Mouse (Mus musculus): Measurements from ENCODE around the gene Tas2r143. TPM values are rescaled to one million over a fixed set of nuclear protein-coding genes. Genes with fewer than 3 reads are reported as not detected.
A peak's percentile ranks its signal among the peaks of the same experiment; 100 is the strongest.

Gene Tas2r143
- polyA plus RNA-seq, 1 experiment from 2014 or later = not detected

- no peaks in the 10 kb centered on the region for H3K4me1 ChIP-seq (ENCODE audit: control insufficient read depth, insufficient read depth, low read length)
- H3K9me3 ChIP-seq (ENCODE audit: control insufficient read depth, low read depth, low read length) = no peaks in the 10 kb centered on the region
- H3K27ac ChIP-seq (ENCODE audit: low read length) = no peak overlapping the region
- WGBS = 25% methylated on average over 8 of the region's 8 CpGs
- H3K4me2 ChIP-seq (replicated peaks; ENCODE audit: low read depth, low read length) = no peak overlapping the region
- H3K4me3 ChIP-seq (ENCODE audit: low read depth, low read length) = no peak overlapping the region
- H3K9ac ChIP-seq (replicated peaks; ENCODE audit: low read depth, low read length) = no peak overlapping the region
- no peaks in the 10 kb centered on the region for H3K27me3 ChIP-seq (ENCODE audit: control insufficient read depth, insufficient read depth, low read length)
- no peak for ATAC-seq (ENCODE audit: insufficient number of reproducible peaks, insufficient read depth, low FRiP score, low read depth)
- no peaks in the 10 kb centered on the region for H3K36me3 ChIP-seq (ENCODE audit: control insufficient read depth, insufficient read depth, low read length)
Measured at GRCm38 (mm10) chr6:42380416-42381144, 19.5 kb upstream of the Tas2r143 start.

GRCm38 (mm10) chr6:42381221-42381620, 18.8 kb upstream of the Tas2r143 start:
- no peak overlapping the region for H3K4me2 ChIP-seq (replicated peaks; ENCODE audit: low read depth, low read length)
- no peak for ATAC-seq (ENCODE audit: insufficient number of reproducible peaks, insufficient read depth, low FRiP score, low read depth)
- H3K27me3 ChIP-seq (ENCODE audit: control insufficient read depth, insufficient read depth, low read length) = no peaks in the 10 kb centered on the region
- H3K27ac ChIP-seq (ENCODE audit: low read length) = no peak overlapping the region
- H3K36me3 ChIP-seq (ENCODE audit: control insufficient read depth, insufficient read depth, low read length) = no peaks in the 10 kb centered on the region
- no peaks in the 10 kb centered on the region for H3K9me3 ChIP-seq (ENCODE audit: control insufficient read depth, low read depth, low read length)
- H3K4me1 ChIP-seq (ENCODE audit: control insufficient read depth, insufficient read depth, low read length) = no peaks in the 10 kb centered on the region
- H3K4me3 ChIP-seq (ENCODE audit: low read depth, low read length) = no peak overlapping the region
- 70% methylated on average over 2 of the region's 2 CpGs for WGBS
- H3K9ac ChIP-seq (replicated peaks; ENCODE audit: low read depth, low read length) = no peak overlapping the region

- H3K9ac ChIP-seq (replicated peaks; ENCODE audit: low read depth, low read length) = no peak overlapping the region
- no peaks in the 10 kb centered on the region for H3K4me1 ChIP-seq (ENCODE audit: control insufficient read depth, insufficient read depth, low read length)
- H3K27me3 ChIP-seq (ENCODE audit: control insufficient read depth, insufficient read depth, low read length) = no peaks in the 10 kb centered on the region
- no peak for ATAC-seq (ENCODE audit: insufficient number of reproducible peaks, insufficient read depth, low FRiP score, low read depth)
- no peaks in the 10 kb centered on the region for H3K36me3 ChIP-seq (ENCODE audit: control insufficient read depth, insufficient read depth, low read length)
- H3K4me3 ChIP-seq (ENCODE audit: low read depth, low read length) = no peak overlapping the region
- 30% methylated on average over 9 of the region's 9 CpGs for WGBS
- H3K9me3 ChIP-seq (ENCODE audit: control insufficient read depth, low read depth, low read length) = no peaks in the 10 kb centered on the region
- no peak overlapping the region for H3K4me2 ChIP-seq (replicated peaks; ENCODE audit: low read depth, low read length)
- H3K27ac ChIP-seq (ENCODE audit: low read length) = no peak overlapping the region; the same call in 1 of the 2 replicates
Measured at GRCm38 (mm10) chr6:42381916-42382381, 18.1 kb upstream of the Tas2r143 start.

GRCm38 (mm10) chr6:42383360-42383759, 16.7 kb upstream of the Tas2r143 start:
- H3K4me2 ChIP-seq (replicated peaks; ENCODE audit: low read depth, low read length) = no peak overlapping the region
- no peaks in the 10 kb centered on the region for H3K4me1 ChIP-seq (ENCODE audit: control insufficient read depth, insufficient read depth, low read length)
- H3K27ac ChIP-seq (ENCODE audit: low read length) = no peak overlapping the region
- H3K36me3 ChIP-seq (ENCODE audit: control insufficient read depth, insufficient read depth, low read length) = no peaks in the 10 kb centered on the region
- no peaks in the 10 kb centered on the region for H3K27me3 ChIP-seq (ENCODE audit: control insufficient read depth, insufficient read depth, low read length)
- H3K9me3 ChIP-seq (ENCODE audit: control insufficient read depth, low read depth, low read length) = no peaks in the 10 kb centered on the region
- ATAC-seq (ENCODE audit: insufficient number of reproducible peaks, insufficient read depth, low FRiP score, low read depth) = no peak
- no peak overlapping the region for H3K9ac ChIP-seq (replicated peaks; ENCODE audit: low read depth, low read length)
- no peak overlapping the region for H3K4me3 ChIP-seq (ENCODE audit: low read depth, low read length)
- WGBS = 91% methylated on average over 5 of the region's 5 CpGs

- Histone ChIP-seq H3K36me3 (ENCODE audit: control insufficient read depth, insufficient read depth, low read length) (no peaks in the 10 kb centered on the region), H3K4me2 (replicated peaks; ENCODE audit: low read depth, low read length) (no peak overlapping the region), H3K4me1 (ENCODE audit: control insufficient read depth, insufficient read depth, low read length) (no peaks in the 10 kb centered on the region), H3K9me3 (ENCODE audit: control insufficient read depth, low read depth, low read length) (no peaks in the 10 kb centered on the region), H3K27me3 (ENCODE audit: control insufficient read depth, insufficient read depth, low read length) (no peaks in the 10 kb centered on the region), H3K27ac (ENCODE audit: low read length) (no peak overlapping the region), H3K9ac (replicated peaks; ENCODE audit: low read depth, low read length) (no peak overlapping the region), H3K4me3 (ENCODE audit: low read depth, low read length) (no peak overlapping the region)
- 68% methylated on average over 4 of the region's 4 CpGs for WGBS
- no peak for ATAC-seq (ENCODE audit: insufficient number of reproducible peaks, insufficient read depth, low FRiP score, low read depth)
Measured at GRCm38 (mm10) chr6:42385635-42386034, 14.4 kb upstream of the Tas2r143 start.

GRCm38 (mm10) chr6:42391796-42392330, 8.2 kb upstream of the Tas2r143 start:
- no peaks in the 10 kb centered on the region for H3K9me3 ChIP-seq (ENCODE audit: control insufficient read depth, low read depth, low read length)
- H3K4me3 ChIP-seq (ENCODE audit: low read depth, low read length) = no peak overlapping the region
- H3K9ac ChIP-seq (replicated peaks; ENCODE audit: low read depth, low read length) = no peak overlapping the region
- no peaks in the 10 kb centered on the region for H3K27me3 ChIP-seq (ENCODE audit: control insufficient read depth, insufficient read depth, low read length)
- H3K36me3 ChIP-seq (ENCODE audit: control insufficient read depth, insufficient read depth, low read length) = no peaks in the 10 kb centered on the region
- WGBS = 20% methylated on average over 2 of the region's 2 CpGs
- ATAC-seq (ENCODE audit: insufficient number of reproducible peaks, insufficient read depth, low FRiP score, low read depth) = no peak
- 0 out of 2 replicates have a peak, but pooled peaks cover 8% of the 10 kb centered on the region for H3K4me1 ChIP-seq (ENCODE audit: control insufficient read depth, insufficient read depth, low read length)
- H3K27ac ChIP-seq (ENCODE audit: low read length) = peak overlapping the region; percentile 0; the same call in 1 of the 2 replicates
- no peak overlapping the region for H3K4me2 ChIP-seq (replicated peaks; ENCODE audit: low read depth, low read length)

GRCm38 (mm10) chr6:42395960-42396809, 3.9 kb upstream of the Tas2r143 start:
- Histone ChIP-seq H3K4me2 (replicated peaks; ENCODE audit: low read depth, low read length) (no peak overlapping the region), H3K27ac (ENCODE audit: low read length) (peak overlapping the region; percentile 55; the same call in 1 of the 2 replicates), H3K36me3 (ENCODE audit: control insufficient read depth, insufficient read depth, low read length) (no peaks in the 10 kb centered on the region), H3K4me1 (ENCODE audit: control insufficient read depth, insufficient read depth, low read length) (peaks cover 12% of the 10 kb centered on the region; the same call in 1 of the 2 replicates), H3K9ac (replicated peaks; ENCODE audit: low read depth, low read length) (no peak overlapping the region), H3K9me3 (ENCODE audit: control insufficient read depth, low read depth, low read length) (no peaks in the 10 kb centered on the region), H3K27me3 (ENCODE audit: control insufficient read depth, insufficient read depth, low read length) (no peaks in the 10 kb centered on the region), H3K4me3 (ENCODE audit: low read depth, low read length) (no peak overlapping the region)
- WGBS = 33% methylated on average over 9 of the region's 9 CpGs
- ATAC-seq (ENCODE audit: insufficient number of reproducible peaks, insufficient read depth, low FRiP score, low read depth) = peak; percentile 70; the same call in 1 of the 2 replicates

- H3K9me3 ChIP-seq (ENCODE audit: control insufficient read depth, low read depth, low read length) = no peaks in the 10 kb centered on the region
- H3K9ac ChIP-seq (replicated peaks; ENCODE audit: low read depth, low read length) = no peak overlapping the region
- peak overlapping the region; percentile 21; the same call in 1 of the 2 replicates for H3K27ac ChIP-seq (ENCODE audit: low read length)
- H3K4me2 ChIP-seq (replicated peaks; ENCODE audit: low read depth, low read length) = no peak overlapping the region
- H3K27me3 ChIP-seq (ENCODE audit: control insufficient read depth, insufficient read depth, low read length) = no peaks in the 10 kb centered on the region
- ATAC-seq (ENCODE audit: insufficient number of reproducible peaks, insufficient read depth, low FRiP score, low read depth) = no peak
- no peak overlapping the region for H3K4me3 ChIP-seq (ENCODE audit: low read depth, low read length)
- H3K4me1 ChIP-seq (ENCODE audit: control insufficient read depth, insufficient read depth, low read length) = peaks cover 8% of the 10 kb centered on the region; the same call in 1 of the 2 replicates
- WGBS = 48% methylated on average over 3 of the region's 3 CpGs
- H3K36me3 ChIP-seq (ENCODE audit: control insufficient read depth, insufficient read depth, low read length) = no peaks in the 10 kb centered on the region
Measured at GRCm38 (mm10) chr6:42397041-42397657, 2.9 kb upstream of the Tas2r143 start.
